Mouse (Mus musculus) kidney, embryonic 14.5 days (tissue): ENCODE results near the gene Ap2b1. TPM values are rescaled to one million over a fixed set of nuclear protein-coding genes. Genes with fewer than 3 reads are reported as not detected.
"Not testable (repeated sequence)": the region's sequence is repeated elsewhere in the genome, so short reads cannot be mapped to it uniquely, and the experiment has no call there.

ENCODE experiments used
- ATAC-seq: fragments of 200-750 bp; cut with Nextera tagmentation; 2 replicates; pipeline ENCODE4 v1.8.0; 2017; ENCODE audit warnings: moderate number of reproducible peaks, mild to moderate bottlenecking, moderate TSS enrichment, moderate library complexity; ENCODE audit not compliant: low FRiP score, low TSS enrichment
- H3K27ac ChIP-seq: fragments of 300-500 bp; sonication (generic); 2 replicates; pipeline ENCODE4 v1.5.1; 2014; ENCODE audit warnings: low read depth, mild to moderate bottlenecking, low read length, moderate library complexity, mixed read lengths
- H3K27me3 ChIP-seq: fragments of 300-500 bp; sonication (generic); 2 replicates; pipeline ENCODE4 v1.6.1; 2014; ENCODE audit warnings: mild to moderate bottlenecking, low read length; ENCODE audit not compliant: control insufficient read depth, insufficient read depth
- H3K36me3 ChIP-seq: fragments of 300-500 bp; sonication (generic); 2 replicates; pipeline ENCODE4 v1.6.1; 2014; ENCODE audit warnings: low read length, mixed read lengths; ENCODE audit not compliant: control insufficient read depth, insufficient read depth
- H3K4me1 ChIP-seq: fragments of 300-500 bp; sonication (generic); 2 replicates; pipeline ENCODE4 v1.6.1; 2014; ENCODE audit warnings: low read length, mixed read lengths; ENCODE audit not compliant: control insufficient read depth, insufficient read depth
- H3K4me2 ChIP-seq: fragments of 300-500 bp; sonication (generic); replicated peaks from 2 replicates; pipeline ENCODE4 v1.6.1; 2014; ENCODE audit warnings: low read depth, mild to moderate bottlenecking, low read length
- H3K4me3 ChIP-seq: fragments of 300-500 bp; sonication (generic); 2 replicates; pipeline ENCODE4 v1.5.1; 2014; ENCODE audit warnings: mild to moderate bottlenecking, low read length
- H3K9ac ChIP-seq: fragments of 300-500 bp; sonication (generic); 2 replicates; pipeline ENCODE4 v1.6.1; 2014; ENCODE audit warnings: low read depth, mild to moderate bottlenecking, low read length, moderate library complexity
- H3K9me3 ChIP-seq: fragments of 300-500 bp; sonication (generic); 2 replicates; pipeline ENCODE4 v1.6.1; 2016; ENCODE audit warnings: low read length; ENCODE audit not compliant: control insufficient read depth
- WGBS: fragments of 180-500 bp; shearing (Covaris S2); extraction: QIAGEN DNeasy Blood & Tissue Kit; methylation state at CpG from one replicate; pipeline ENCODE4 v1.1.7; 2014; 5-methylcytosine and 5-hydroxymethylcytosine counted together
- polyA plus RNA-seq: library from polyadenylated mRNA; unstranded; fragments of >200 nt; fragmentation: Nextera tagmentation; extraction: Ambion mirVana; gene quantifications from 2 replicates; pipeline ENCODE4 v1.2.1, GENCODE M21; 2014

Gene Ap2b1
- polyA plus RNA-seq, 1 experiment from 2014 or later = 83.8 TPM

GRCm38 (mm10) chr11:83306700-83307253 is 8.0 kb downstream of the Ap2b1 start:
- H3K4me1 ChIP-seq = peaks cover 18% of the 10 kb centered on the region
- WGBS = 58% methylated on average over 4 of the region's 4 CpGs
- no peak overlapping the region for H3K27ac ChIP-seq
- H3K36me3 ChIP-seq = peaks cover 12% of the 10 kb centered on the region; the same call in 1 of the 2 replicates
- no peaks in the 10 kb centered on the region for H3K27me3 ChIP-seq
- H3K9me3 ChIP-seq = no peaks in the 10 kb centered on the region
- no peak overlapping the region for H3K4me3 ChIP-seq
- no peak overlapping the region for H3K4me2 ChIP-seq
- ATAC-seq = no peak
- no peak overlapping the region for H3K9ac ChIP-seq

GRCm38 (mm10) chr11:83312471-83312870 is 13.6 kb downstream of the Ap2b1 start:
- Histone ChIP-seq H3K36me3 (peaks cover 24% of the 10 kb centered on the region; the same call in 1 of the 2 replicates), H3K9ac (no peak overlapping the region), H3K27ac (no peak overlapping the region), H3K4me2 (no peak overlapping the region), H3K27me3 (no peaks in the 10 kb centered on the region), H3K9me3 (no peaks in the 10 kb centered on the region), H3K4me3 (no peak overlapping the region), H3K4me1 (no peaks in the 10 kb centered on the region)
- 83% methylated on average over 5 of the region's 5 CpGs for WGBS
- no peak for ATAC-seq

GRCm38 (mm10) chr11:83319048-83319447 is 20.2 kb downstream of the Ap2b1 start:
- Histone ChIP-seq H3K9ac (no peak overlapping the region), H3K36me3 (peaks cover 52% of the 10 kb centered on the region), H3K4me1 (no peaks in the 10 kb centered on the region), H3K4me2 (no peak overlapping the region), H3K4me3 (no peak overlapping the region), H3K27ac (no peak overlapping the region), H3K9me3 (no peaks in the 10 kb centered on the region), H3K27me3 (no peaks in the 10 kb centered on the region)
- 77% methylated on average over 4 of the region's 4 CpGs for WGBS
- no peak for ATAC-seq

- not testable (repeated sequence) for H3K4me2 ChIP-seq, H3K9me3 ChIP-seq, H3K9ac ChIP-seq, H3K27ac ChIP-seq, H3K4me3 ChIP-seq, ATAC-seq, H3K4me1 ChIP-seq, H3K27me3 ChIP-seq
- 96% methylated on average over 3 of the region's 3 CpGs for WGBS
- H3K36me3 ChIP-seq = peaks cover 87% of the 10 kb centered on the region
Observed at GRCm38 (mm10) chr11:83326692-83327091, 27.9 kb downstream of the Ap2b1 start.

- H3K36me3 ChIP-seq = peaks cover 82% of the 10 kb centered on the region
- 65% methylated on average over 3 of the region's 3 CpGs for WGBS
Observed at GRCm38 (mm10) chr11:83327427-83327826, 28.6 kb downstream of the Ap2b1 start.

GRCm38 (mm10) chr11:83335826-83336225 is 37.0 kb downstream of the Ap2b1 start:
- no peak for ATAC-seq
- no peaks in the 10 kb centered on the region for H3K27me3 ChIP-seq
- H3K4me3 ChIP-seq = no peak overlapping the region
- peaks cover 80% of the 10 kb centered on the region for H3K36me3 ChIP-seq
- no peak overlapping the region for H3K4me2 ChIP-seq
- no peak overlapping the region for H3K9ac ChIP-seq
- no peak overlapping the region for H3K27ac ChIP-seq
- no peaks in the 10 kb centered on the region for H3K4me1 ChIP-seq
- H3K9me3 ChIP-seq = no peaks in the 10 kb centered on the region
- 87% methylated on average over 7 of the region's 7 CpGs for WGBS

More at GRCm38 (mm10) chr11:83327427-83327826, 28.6 kb downstream of the Ap2b1 start:
- H3K27ac ChIP-seq = no peak overlapping the region
- no peaks in the 10 kb centered on the region for H3K4me1 ChIP-seq
- ATAC-seq = no peak
- H3K4me2 ChIP-seq = no peak overlapping the region
- H3K9me3 ChIP-seq = no peaks in the 10 kb centered on the region
- no peak overlapping the region for H3K4me3 ChIP-seq
- H3K27me3 ChIP-seq = no peaks in the 10 kb centered on the region
- H3K9ac ChIP-seq = no peak overlapping the region

GRCm38 (mm10) chr11:83339705-83340104 is 40.9 kb downstream of the Ap2b1 start:
- H3K4me2 ChIP-seq = no peak overlapping the region
- no peak for ATAC-seq
- 25% methylated on average over 2 of the region's 2 CpGs for WGBS
- H3K27me3 ChIP-seq = no peaks in the 10 kb centered on the region
- peaks cover 84% of the 10 kb centered on the region for H3K36me3 ChIP-seq
- no peak overlapping the region for H3K27ac ChIP-seq
- no peak overlapping the region for H3K4me3 ChIP-seq
- no peaks in the 10 kb centered on the region for H3K4me1 ChIP-seq
- no peak overlapping the region for H3K9ac ChIP-seq
- no peaks in the 10 kb centered on the region for H3K9me3 ChIP-seq

- ATAC-seq = no peak
- H3K9me3 ChIP-seq = no peaks in the 10 kb centered on the region
- no peak overlapping the region for H3K4me2 ChIP-seq
- no peak overlapping the region for H3K27ac ChIP-seq
- H3K9ac ChIP-seq = no peak overlapping the region
- H3K27me3 ChIP-seq = no peaks in the 10 kb centered on the region
- H3K4me1 ChIP-seq = no peaks in the 10 kb centered on the region
- no peak overlapping the region for H3K4me3 ChIP-seq
- whole genome bisulfite sequencing = 89% methylated on average over 3 of the region's 3 CpGs
- peaks cover 82% of the 10 kb centered on the region for H3K36me3 ChIP-seq
Observed at GRCm38 (mm10) chr11:83341716-83342245, 43.0 kb downstream of the Ap2b1 start.

- H3K4me2 ChIP-seq = no peak overlapping the region
- peaks cover 38% of the 10 kb centered on the region for H3K36me3 ChIP-seq
- WGBS = 92% methylated on average over 5 of the region's 5 CpGs
- no peak overlapping the region for H3K9ac ChIP-seq
- ATAC-seq = no peak
- H3K4me3 ChIP-seq = no peak overlapping the region
- no peaks in the 10 kb centered on the region for H3K9me3 ChIP-seq
- no peaks in the 10 kb centered on the region for H3K4me1 ChIP-seq
- H3K27ac ChIP-seq = no peak overlapping the region
- H3K27me3 ChIP-seq = no peaks in the 10 kb centered on the region
Observed at GRCm38 (mm10) chr11:83355428-83355827, 56.6 kb downstream of the Ap2b1 start.
